Mouse (Mus musculus) stomach, embryonic 14.5 days (tissue): ENCODE data around the gene 4930579G24Rik. TPM values are rescaled to one million over a fixed set of nuclear protein-coding genes. Genes with fewer than 3 reads are reported as not detected.

Experiments
- ATAC-seq: fragments of 200-750 bp; cut with Nextera tagmentation; 2 replicates; pipeline ENCODE4 v1.8.0; 2017; ENCODE audit warnings: low read depth, moderate TSS enrichment; ENCODE audit not compliant: insufficient number of reproducible peaks, insufficient read depth, low FRiP score
- H3K27ac ChIP-seq: fragments of 300-500 bp; sonication (generic); 2 replicates; pipeline ENCODE4 v1.5.1; 2014; ENCODE audit warnings: mild to moderate bottlenecking, low read length, moderate library complexity, mixed read lengths
- H3K27me3 ChIP-seq: fragments of 300-500 bp; sonication (generic); 2 replicates; pipeline ENCODE4 v1.6.1; 2014; ENCODE audit warnings: low read length, control low read depth, mixed read lengths; ENCODE audit not compliant: control insufficient read depth, insufficient read depth
- H3K36me3 ChIP-seq: fragments of 300-500 bp; sonication (generic); 2 replicates; pipeline ENCODE4 v1.6.1; 2014; ENCODE audit warnings: mild to moderate bottlenecking, control low read depth, low read length, moderate library complexity, mixed read lengths; ENCODE audit not compliant: control insufficient read depth, insufficient read depth
- H3K4me1 ChIP-seq: fragments of 300-500 bp; sonication (generic); 2 replicates; pipeline ENCODE4 v1.6.1; 2014; ENCODE audit warnings: low read length, control low read depth, mixed read lengths; ENCODE audit not compliant: control insufficient read depth, insufficient read depth
- H3K4me2 ChIP-seq: fragments of 300-500 bp; sonication (generic); replicated peaks from 2 replicates; pipeline ENCODE4 v1.6.1; 2014; ENCODE audit warnings: low read depth, low read length, control low read depth
- H3K4me3 ChIP-seq: fragments of 300-500 bp; sonication (generic); 2 replicates; pipeline ENCODE4 v1.5.1; 2014; ENCODE audit warnings: low read depth, low read length, control low read depth
- H3K9ac ChIP-seq: fragments of 300-500 bp; sonication (generic); replicated peaks from 2 replicates; pipeline ENCODE4 v1.6.1; 2014; ENCODE audit warnings: low read depth, mild to moderate bottlenecking, control low read depth, low read length, moderate library complexity, mixed read lengths
- H3K9me3 ChIP-seq: fragments of 300-500 bp; sonication (generic); 2 replicates; pipeline ENCODE4 v1.6.1; 2016; ENCODE audit warnings: low read depth, low read length, control low read depth; ENCODE audit not compliant: control insufficient read depth
- WGBS: fragments of 180-500 bp; shearing (Covaris S2); extraction: QIAGEN DNeasy Blood & Tissue Kit; methylation state at CpG from one replicate; pipeline ENCODE4 v1.1.7; 2014; 5-methylcytosine and 5-hydroxymethylcytosine counted together
- polyA plus RNA-seq: library from polyadenylated mRNA; unstranded; fragments of >200 nt; fragmentation: Nextera tagmentation; extraction: Ambion mirVana; gene quantifications from 2 replicates; pipeline ENCODE4 v1.2.1, GENCODE M21; 2014

Gene 4930579G24Rik
- polyA plus RNA-seq, 1 experiment from 2014 or later, result 30.3 TPM

DNA sequence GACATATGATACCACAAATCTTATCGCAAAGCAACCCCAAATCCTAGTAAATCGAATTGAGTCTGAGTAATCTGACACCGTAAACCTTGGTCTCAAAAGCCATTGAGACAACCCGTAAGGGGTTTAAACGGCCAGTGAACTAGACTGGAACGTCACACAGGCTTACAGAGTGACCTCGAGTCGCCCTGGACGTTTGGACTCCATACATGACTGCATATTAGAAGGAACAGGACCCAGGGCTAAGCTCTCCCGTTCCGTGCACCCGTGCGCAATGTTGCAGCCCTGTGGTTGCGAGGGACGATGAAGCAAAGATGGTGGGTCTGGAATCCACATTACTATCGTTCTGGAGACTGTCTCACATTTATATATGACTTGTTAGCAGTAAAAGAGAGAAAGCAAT is 43.3 kb downstream of the 4930579G24Rik start:
- Histone ChIP-seq H3K4me1 (no peaks in the 10 kb centered on the region), H3K9me3 (no peaks in the 10 kb centered on the region), H3K4me2 (no peak overlapping the region), H3K36me3 (no peaks in the 10 kb centered on the region), H3K9ac (no peak overlapping the region), H3K27ac (no peak overlapping the region), H3K4me3 (no peak overlapping the region), H3K27me3 (no peaks in the 10 kb centered on the region)
- ATAC-seq, result no peak
- WGBS, result 73% methylated on average over 16 of the region's 16 CpGs

- H3K36me3 ChIP-seq, result no peaks in the 10 kb centered on the region
- H3K27me3 ChIP-seq, result no peaks in the 10 kb centered on the region
- H3K4me3 ChIP-seq, result no peak overlapping the region
- H3K9ac ChIP-seq, result no peak overlapping the region
- H3K27ac ChIP-seq, result no peak overlapping the region
- H3K4me1 ChIP-seq, result no peaks in the 10 kb centered on the region
- H3K9me3 ChIP-seq, result no peaks in the 10 kb centered on the region
- no peak overlapping the region for H3K4me2 ChIP-seq
- WGBS, result 9% methylated on average over 4 of the region's 4 CpGs
- no peak for ATAC-seq
Measured at GRCm38 (mm10) chr3:79673082-79673481, 44.2 kb downstream of the 4930579G24Rik start.

DNA sequence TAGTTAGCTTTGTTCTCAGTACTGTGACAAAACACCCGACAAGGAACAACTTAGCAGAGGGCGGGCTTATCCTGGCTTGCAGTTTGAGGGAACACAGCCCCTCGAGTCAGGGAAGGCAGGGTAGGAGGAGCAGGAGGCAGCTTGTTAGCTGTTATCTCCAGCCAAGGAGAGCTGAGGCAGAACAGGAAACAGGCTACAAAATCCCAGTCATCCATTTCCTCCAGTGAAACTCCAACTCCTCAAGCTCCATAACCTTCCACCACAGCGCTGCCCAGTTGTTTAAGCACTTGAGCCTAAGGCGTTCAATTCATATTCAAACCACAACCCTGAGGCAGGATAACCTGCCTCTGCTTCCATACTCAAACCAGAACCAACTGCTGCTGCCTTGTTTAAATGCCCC is 45.8 kb downstream of the 4930579G24Rik start:
- H3K4me2 ChIP-seq, result no peak overlapping the region
- 76% methylated on average over 5 of the region's 5 CpGs for WGBS
- ATAC-seq, result no peak
- H3K4me3 ChIP-seq, result no peak overlapping the region
- no peaks in the 10 kb centered on the region for H3K9me3 ChIP-seq
- H3K4me1 ChIP-seq, result no peaks in the 10 kb centered on the region
- no peaks in the 10 kb centered on the region for H3K36me3 ChIP-seq
- H3K27ac ChIP-seq, result no peak overlapping the region
- H3K27me3 ChIP-seq, result no peaks in the 10 kb centered on the region
- H3K9ac ChIP-seq, result no peak overlapping the region

DNA sequence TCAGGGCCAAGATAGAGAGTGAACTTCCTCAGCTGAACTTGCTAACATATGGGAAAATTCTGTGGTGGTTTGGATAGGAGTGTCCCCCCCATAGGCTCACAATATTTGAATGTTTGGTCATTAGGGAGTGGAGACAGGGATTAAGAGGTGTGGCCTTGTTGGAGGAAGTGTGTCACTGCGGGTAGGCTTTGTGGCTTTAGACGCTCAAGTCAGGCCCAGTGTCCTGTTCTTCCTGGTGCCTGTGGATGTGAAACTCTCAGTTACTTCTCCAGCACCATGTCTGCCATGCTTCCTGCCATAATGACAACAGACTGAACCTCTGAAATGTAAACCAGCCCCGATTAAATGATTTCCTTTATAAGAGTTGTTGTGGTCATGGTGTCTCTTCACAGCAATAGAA is 47.5 kb downstream of the 4930579G24Rik start:
- H3K36me3 ChIP-seq, result no peaks in the 10 kb centered on the region
- 88% methylated on average over 3 of the region's 3 CpGs for WGBS
- H3K4me1 ChIP-seq, result no peaks in the 10 kb centered on the region
- no peaks in the 10 kb centered on the region for H3K27me3 ChIP-seq
- H3K9me3 ChIP-seq, result no peaks in the 10 kb centered on the region
- no peak overlapping the region for H3K4me3 ChIP-seq
- H3K9ac ChIP-seq, result no peak overlapping the region
- no peak overlapping the region for H3K27ac ChIP-seq
- no peak for ATAC-seq
- no peak overlapping the region for H3K4me2 ChIP-seq

Other genes starting within 250 kb of the 4930579G24Rik start
- gene Fnip2, start 61.3 kb upstream of the 4930579G24Rik start, polyA plus RNA-seq, result 5.9 and 7.4 TPM in 2 replicates
- gene Ppid, start 37.7 kb upstream of the 4930579G24Rik start, polyA plus RNA-seq, result 161 and 162 TPM in 2 replicates
- gene Etfdh, start 421 bp downstream of the 4930579G24Rik start, polyA plus RNA-seq, result 52.5 and 61.4 TPM in 2 replicates
- gene Rxfp1, start 108.8 kb downstream of the 4930579G24Rik start, polyA plus RNA-seq, result not detected in 2 replicates
- gene Tmem144, start 223.7 kb downstream of the 4930579G24Rik start, polyA plus RNA-seq, result 2.5 and 3.8 TPM in 2 replicates